Mouse (Mus musculus) gastrocnemius, postnatal 4 days (tissue): ENCODE data around the gene Gtpbp1. TPM values are rescaled to one million over a fixed set of nuclear protein-coding genes. Genes with fewer than 3 reads are reported as not detected.

ENCODE experiments used
- total RNA-seq, 2 experiments: library from RNA; stranded (reverse); gene quantifications; 2 replicates each; pipeline ENCODE4 v1.2.3; 2021

The Gtpbp1 gene
- total RNA-seq, 2 experiments from 2014 or later = 20.7 to 22.5 TPM

Other genes starting within 250 kb of the Gtpbp1 start
- 10 to 100 TPM; 81.1 to 89.2 TPM for gene Csnk1e, start 235.3 kb upstream of the Gtpbp1 start, total RNA-seq
- under 1 TPM in 1 of 2 experiments, not detected in 1; 0.13 TPM for gene Kcnj4, start 185.6 kb upstream of the Gtpbp1 start, total RNA-seq
- gene Kdelr3, start 174.4 kb upstream of the Gtpbp1 start, total RNA-seq = 10 to 100 TPM; 49.1 to 55.1 TPM
- gene Ddx17, start 144.1 kb upstream of the Gtpbp1 start, total RNA-seq = 100 to 1,000 TPM; 210 to 254 TPM
- gene Dmc1, start 85.7 kb upstream of the Gtpbp1 start, total RNA-seq = 1 to 10 TPM; 1.7 to 3.6 TPM
- 1 to 10 TPM; 1.7 to 2.1 TPM for gene Fam227a, start 31.9 kb upstream of the Gtpbp1 start, total RNA-seq
- 10 to 100 TPM; 29.9 to 32.1 TPM for gene Cby1, start 31.6 kb upstream of the Gtpbp1 start, total RNA-seq
- 100 to 1,000 TPM; 110 to 114 TPM for gene Tomm22, start 20.0 kb upstream of the Gtpbp1 start, total RNA-seq
- 10 to 100 TPM; 16.6 to 17.4 TPM for gene Josd1, start 2.9 kb upstream of the Gtpbp1 start, total RNA-seq
- 10 to 100 TPM; 60.4 to 61.3 TPM for gene Sun2, start 51.7 kb downstream of the Gtpbp1 start, total RNA-seq
- 10 to 100 TPM; 19.0 to 19.2 TPM for gene Dnal4, start 87.0 kb downstream of the Gtpbp1 start, total RNA-seq
- gene Nptxr, start 113.9 kb downstream of the Gtpbp1 start, total RNA-seq = 1 to 10 TPM; 7.7 to 8.2 TPM
- gene Npcd, start 143.4 kb downstream of the Gtpbp1 start, total RNA-seq = 1 to 10 TPM; 1.3 to 1.5 TPM
- 10 to 100 TPM; 58.9 to 59.7 TPM for gene Cbx6, start 143.8 kb downstream of the Gtpbp1 start, total RNA-seq
- 10 to 100 TPM; 10.2 to 13.4 TPM for gene Apobec3, start 200.8 kb downstream of the Gtpbp1 start, total RNA-seq